Mouse (Mus musculus) heart, adult 2 months (tissue): ENCODE results near the gene Tinf2. TPM values are rescaled to one million over a fixed set of nuclear protein-coding genes. Genes with fewer than 3 reads are reported as not detected.

Experiments used
- DNase-seq, 2 experiments: peaks; one replicate each; pipeline ENCODE4 v3.0.0; 2021
- H3K27ac ChIP-seq: fragments of 200-600 bp; 2 replicates; pipeline ENCODE4 v1.8.1; 2022
- H3K27me3 ChIP-seq: fragments of 200-500 bp; 2 replicates; pipeline ENCODE4 v1.6.1; 2012; ENCODE audit warnings: mild to moderate bottlenecking, low read length, inconsistent platforms, mixed read lengths; ENCODE audit not compliant: control insufficient read depth, insufficient read depth
- H3K36me3 ChIP-seq: fragments of 200-500 bp; 2 replicates; pipeline ENCODE4 v1.6.1; 2012; ENCODE audit warnings: low read length, inconsistent platforms; ENCODE audit not compliant: control insufficient read depth, insufficient read depth
- H3K4me1 ChIP-seq: fragments of 200-500 bp; 2 replicates; pipeline ENCODE4 v1.6.1; 2011; ENCODE audit warnings: low read length; ENCODE audit not compliant: control insufficient read depth, insufficient read depth
- H3K4me3 ChIP-seq: fragments of 200-600 bp; 2 replicates; pipeline ENCODE4 v1.8.1; 2022
- H3K79me2 ChIP-seq: fragments of 200-500 bp; replicated peaks from 2 replicates; pipeline ENCODE4 v1.6.1; 2012; ENCODE audit warnings: mild to moderate bottlenecking, inconsistent platforms, low read length, moderate library complexity, mixed read lengths; ENCODE audit not compliant: control insufficient read depth, insufficient read depth
- H3K9ac ChIP-seq: fragments of 200-500 bp; 2 replicates; pipeline ENCODE4 v1.6.1; 2012; ENCODE audit warnings: low read depth, mild to moderate bottlenecking, control low read depth, inconsistent platforms, low read length, mixed read lengths
- CTCF ChIP-seq: fragments of 200-600 bp; IDR thresholded peaks from 2 replicates; pipeline ENCODE4 v1.8.1; 2022; ENCODE audit warnings: antibody characterized with exemption, mild to moderate bottlenecking, moderate library complexity
- EP300 ChIP-seq: fragments of 200-500 bp; IDR thresholded peaks from 2 replicates; pipeline ENCODE4 v1.6.1; 2011; ENCODE audit warnings: low read depth, low read length, control low read depth; ENCODE audit not compliant: insufficient read depth
- POLR2A ChIP-seq: fragments of 200-500 bp; IDR thresholded peaks from 2 replicates; pipeline ENCODE4 v1.6.1; 2011; ENCODE audit warnings: mild to moderate bottlenecking, low read depth, low read length, control low read depth; ENCODE audit not compliant: insufficient read depth
- WGBS: fragments of 180-500 bp; shearing (Covaris S2); methylation state at CpG from one replicate; pipeline ENCODE4 v1.1.7; 2018; 5-methylcytosine and 5-hydroxymethylcytosine counted together
- intact Hi-C: fragments of 180-260 bp; cut with DNase I; formaldehyde crosslinking; loops from one replicate; pipeline ENCODE4 v1.15.1; 2025
- polyA plus RNA-seq: library from polyadenylated mRNA; depleted of rRNA; stranded (reverse); fragments of >200 nt; gene quantifications from 2 replicates; pipeline ENCODE4 v1.2.3, GENCODE M21; 2012
- total RNA-seq, 2 experiments: library from RNA; stranded (reverse); gene quantifications; 2 replicates each; pipeline ENCODE4 v1.2.3; 2021

Gene Tinf2
- total and polyA plus RNA-seq, 3 experiments = 7.6 to 12.8 (median 12.6) TPM

- H3K27ac ChIP-seq = no peak overlapping the region
- no peak overlapping the region for H3K4me3 ChIP-seq
- no peaks in the 10 kb centered on the region for H3K36me3 ChIP-seq
- no peak overlapping the region for H3K9ac ChIP-seq
- intact Hi-C loops = no loop called here
- no peak for TF ChIP-seq CTCF
- TF ChIP-seq EP300 = no peak
- no peak for TF ChIP-seq POLR2A
- no peaks in the 10 kb centered on the region for H3K79me2 ChIP-seq
- WGBS = 16% methylated on average over 25 of the region's 25 CpGs
- H3K4me1 ChIP-seq = no peaks in the 10 kb centered on the region
- H3K27me3 ChIP-seq = peaks cover 1% of the 10 kb centered on the region; the same call in 1 of the 2 replicates
- peak; percentile 45 to 65 for DNase-seq
Observed at GRCm38 (mm10) chr14:55713007-55713728, 31.5 kb upstream of the Tinf2 start.

GRCm38 (mm10) chr14:55711786-55712185, 30.2 kb upstream of the Tinf2 start:
- H3K27me3 ChIP-seq = peaks cover 1% of the 10 kb centered on the region; the same call in 1 of the 2 replicates
- DNase-seq = no peak
- H3K9ac ChIP-seq = no peak overlapping the region
- no peaks in the 10 kb centered on the region for H3K79me2 ChIP-seq
- WGBS = 78% methylated on average over 7 of the region's 7 CpGs
- TF ChIP-seq POLR2A (no peak), CTCF (no peak), EP300 (no peak)
- intact Hi-C loops = no loop called here
- no peaks in the 10 kb centered on the region for H3K4me1 ChIP-seq
- H3K36me3 ChIP-seq = no peaks in the 10 kb centered on the region
- H3K27ac ChIP-seq = no peak overlapping the region
- H3K4me3 ChIP-seq = no peak overlapping the region

GRCm38 (mm10) chr14:55709509-55709908, 27.9 kb upstream of the Tinf2 start:
- Histone ChIP-seq H3K27me3 (peaks cover 1% of the 10 kb centered on the region; the same call in 1 of the 2 replicates), H3K9ac (no peak overlapping the region), H3K4me3 (no peak overlapping the region), H3K36me3 (no peaks in the 10 kb centered on the region), H3K27ac (no peak overlapping the region), H3K79me2 (no peaks in the 10 kb centered on the region), H3K4me1 (no peaks in the 10 kb centered on the region)
- WGBS = 93% methylated on average over 4 of the region's 4 CpGs
- TF ChIP-seq EP300 = no peak
- TF ChIP-seq CTCF = no peak
- TF ChIP-seq POLR2A = no peak
- no peak for DNase-seq
- intact Hi-C loops = no loop called here

- TF ChIP-seq EP300 (no peak), CTCF (no peak), POLR2A (no peak)
- WGBS = 77% methylated on average over 5 of the region's 5 CpGs
- H3K4me3 ChIP-seq = no peak overlapping the region
- no peak overlapping the region for H3K9ac ChIP-seq
- H3K79me2 ChIP-seq = no peaks in the 10 kb centered on the region
- no peaks in the 10 kb centered on the region for H3K4me1 ChIP-seq
- H3K27me3 ChIP-seq = no peaks in the 10 kb centered on the region; the same call in 1 of the 2 replicates
- no peak for DNase-seq
- H3K27ac ChIP-seq = no peak overlapping the region
- intact Hi-C loops = no loop called here
- no peaks in the 10 kb centered on the region for H3K36me3 ChIP-seq
Observed at GRCm38 (mm10) chr14:55707397-55707796, 25.8 kb upstream of the Tinf2 start.

GRCm38 (mm10) chr14:55706051-55706600, 24.5 kb upstream of the Tinf2 start:
- Histone ChIP-seq H3K36me3 (no peaks in the 10 kb centered on the region), H3K4me1 (no peaks in the 10 kb centered on the region), H3K9ac (no peak overlapping the region), H3K27me3 (no peaks in the 10 kb centered on the region), H3K27ac (no peak overlapping the region), H3K79me2 (no peaks in the 10 kb centered on the region), H3K4me3 (no peak overlapping the region)
- intact Hi-C loops = no loop called here
- no peak for TF ChIP-seq CTCF
- TF ChIP-seq POLR2A = no peak
- no peak for TF ChIP-seq EP300
- WGBS = 75% methylated on average over 8 of the region's 8 CpGs
- no peak for DNase-seq

- TF ChIP-seq POLR2A (no peak), CTCF (no peak), EP300 (no peak)
- Histone ChIP-seq H3K4me3 (no peak overlapping the region), H3K9ac (no peak overlapping the region), H3K4me1 (no peaks in the 10 kb centered on the region), H3K27ac (no peak overlapping the region), H3K36me3 (no peaks in the 10 kb centered on the region), H3K27me3 (no peaks in the 10 kb centered on the region), H3K79me2 (no peaks in the 10 kb centered on the region)
- DNase-seq = no peak
- intact Hi-C loops = loop anchor here (2.0 kb wide), 1 partner anchor 18 kb away; no protein-coding TSS in a partner anchor
- WGBS = 68% methylated on average over 6 of the region's 6 CpGs
Observed at GRCm38 (mm10) chr14:55702761-55703160, 21.1 kb upstream of the Tinf2 start.
